Mouse (Mus musculus) 3134 (cell line): ENCODE results near the gene Fbxo17.
A peak's percentile ranks its signal among the peaks of the same experiment; 100 is the strongest.
"Not testable (repeated sequence)": the region's sequence is repeated elsewhere in the genome, so short reads cannot be mapped to it uniquely, and the experiment has no call there.

ENCODE experiments used
- DNase-seq: peaks from one replicate; pipeline ENCODE4 v3.0.0-alpha.2; 2011; ENCODE audit warnings: low spot score; ENCODE audit not compliant: insufficient read length; ENCODE audit errors: extremely low read depth

The Fbxo17 gene

GRCm38 (mm10) chr7:28716590-28717281 lies at the start of gene Fbxo17:
TSS of gene Fbxo17 (plus strand) at chr7:28716804.
- peak; percentile 82 for DNase-seq

- DNase-seq = no peak
These were observed 45.4 kb upstream of the Fbxo17 start for GRCm38 (mm10) chr7:28671172-28671571.

- DNase-seq = no peak
These were observed 44.3 kb upstream of the Fbxo17 start for GRCm38 (mm10) chr7:28672276-28672675.

- not testable (repeated sequence) for DNase-seq
These were observed 43.8 kb upstream of the Fbxo17 start for GRCm38 (mm10) chr7:28672786-28673185.

GRCm38 (mm10) chr7:28674994-28675393 lies 41.6 kb upstream of the Fbxo17 start:
- DNase-seq = no peak

GRCm38 (mm10) chr7:28675746-28676145 lies 40.9 kb upstream of the Fbxo17 start:
- no peak for DNase-seq

- no peak for DNase-seq
These were observed 39.6 kb upstream of the Fbxo17 start for GRCm38 (mm10) chr7:28676811-28677541.

GRCm38 (mm10) chr7:28677624-28678023 lies 39.0 kb upstream of the Fbxo17 start:
- DNase-seq = no peak

- no peak for DNase-seq
These were observed 25.5 kb upstream of the Fbxo17 start for GRCm38 (mm10) chr7:28691075-28691474.

- DNase-seq = no peak
These were observed 23.9 kb upstream of the Fbxo17 start, which contains the start of gene Fbxo27 for GRCm38 (mm10) chr7:28692545-28693320. TSS of gene Fbxo27 (plus strand) at chr7:28692849.

- no peak for DNase-seq
These were observed 23.2 kb upstream of the Fbxo17 start for GRCm38 (mm10) chr7:28693321-28693966.

GRCm38 (mm10) chr7:28694423-28694822 lies 22.2 kb upstream of the Fbxo17 start:
- no peak for DNase-seq

- no peak for DNase-seq
These were observed 21.6 kb upstream of the Fbxo17 start for GRCm38 (mm10) chr7:28694966-28695511.

- no peak for DNase-seq
These were observed 19.3 kb upstream of the Fbxo17 start for GRCm38 (mm10) chr7:28697277-28697676.

- DNase-seq = no peak
These were observed 16.3 kb upstream of the Fbxo17 start for GRCm38 (mm10) chr7:28700269-28700668.

GRCm38 (mm10) chr7:28701306-28701705 lies 15.3 kb upstream of the Fbxo17 start:
- DNase-seq = not testable (repeated sequence)

GRCm38 (mm10) chr7:28702601-28703143 lies 13.9 kb upstream of the Fbxo17 start:
- DNase-seq = no peak

- no peak for DNase-seq
These were observed 7.2 kb upstream of the Fbxo17 start for GRCm38 (mm10) chr7:28709454-28709853.

GRCm38 (mm10) chr7:28710962-28711361 lies 5.6 kb upstream of the Fbxo17 start:
- DNase-seq = no peak

- DNase-seq = no peak
These were observed 1.9 kb upstream of the Fbxo17 start for GRCm38 (mm10) chr7:28714667-28715066.
